Mouse (Mus musculus) A20 (cell line): ENCODE results near the gene Syt3.

Experiments
- DNase-seq: peaks from one replicate; pipeline ENCODE4 v3.0.0-alpha.2; 2011; ENCODE audit warnings: low read depth, low spot score

Syt3 gene

GRCm38 (mm10) chr7:44405346-44406014 is 21.6 kb downstream of the Syt3 start:
- peak; percentile 94 for DNase-seq

GRCm38 (mm10) chr7:44406015-44406355 is 22.1 kb downstream of the Syt3 start:
- DNase-seq = no peak

- DNase-seq = no peak
Measured at GRCm38 (mm10) chr7:44411144-44411543, 27.2 kb downstream of the Syt3 start.

- no peak for DNase-seq
Measured at GRCm38 (mm10) chr7:44413307-44413706, 29.4 kb downstream of the Syt3 start.

- no peak for DNase-seq
Measured at GRCm38 (mm10) chr7:44427666-44428065, 43.8 kb downstream of the Syt3 start.

GRCm38 (mm10) chr7:44428171-44428950 is 44.5 kb downstream of the Syt3 start:
- no peak for DNase-seq

GRCm38 (mm10) chr7:44428968-44429521 is 45.1 kb downstream of the Syt3 start, which contains the start of gene Lrrc4b:
Gene Lrrc4b, plus strand, starts transcription at chr7:44429018.
- no peak for DNase-seq

- DNase-seq = no peak
Measured at GRCm38 (mm10) chr7:44429534-44430488, 45.9 kb downstream of the Syt3 start.

GRCm38 (mm10) chr7:44432550-44432949 is 48.6 kb downstream of the Syt3 start:
- DNase-seq = no peak

- peak; percentile 93 for DNase-seq
Measured at GRCm38 (mm10) chr7:44433371-44433770, 49.5 kb downstream of the Syt3 start.

GRCm38 (mm10) chr7:44434089-44434488 is 50.2 kb downstream of the Syt3 start:
- DNase-seq = no peak

GRCm38 (mm10) chr7:44435796-44436195 is 51.9 kb downstream of the Syt3 start:
- DNase-seq = no peak

GRCm38 (mm10) chr7:44436267-44436666 is 52.4 kb downstream of the Syt3 start:
- DNase-seq = peak; percentile 26

GRCm38 (mm10) chr7:44437188-44437587 is 53.3 kb downstream of the Syt3 start:
- no peak for DNase-seq

GRCm38 (mm10) chr7:44437933-44438332 is 54.0 kb downstream of the Syt3 start:
- DNase-seq = no peak

- no peak for DNase-seq
Measured at GRCm38 (mm10) chr7:44439696-44440095, 55.8 kb downstream of the Syt3 start.

- no peak for DNase-seq
Measured at GRCm38 (mm10) chr7:44440479-44440878, 56.6 kb downstream of the Syt3 start.

GRCm38 (mm10) chr7:44441180-44441579 is 57.3 kb downstream of the Syt3 start:
- no peak for DNase-seq

- no peak for DNase-seq
Measured at GRCm38 (mm10) chr7:44441648-44442109, 57.8 kb downstream of the Syt3 start.

- no peak for DNase-seq
Measured at GRCm38 (mm10) chr7:44442407-44442821, 58.5 kb downstream of the Syt3 start.
